Mouse (Mus musculus): ENCODE results near the gene Igf2bp1. TPM values are rescaled to one million over a fixed set of nuclear protein-coding genes. Genes with fewer than 3 reads are reported as not detected.

The Igf2bp1 gene
- polyA plus RNA-seq, 1 experiment from 2014 or later: 6.2 TPM

DNA sequence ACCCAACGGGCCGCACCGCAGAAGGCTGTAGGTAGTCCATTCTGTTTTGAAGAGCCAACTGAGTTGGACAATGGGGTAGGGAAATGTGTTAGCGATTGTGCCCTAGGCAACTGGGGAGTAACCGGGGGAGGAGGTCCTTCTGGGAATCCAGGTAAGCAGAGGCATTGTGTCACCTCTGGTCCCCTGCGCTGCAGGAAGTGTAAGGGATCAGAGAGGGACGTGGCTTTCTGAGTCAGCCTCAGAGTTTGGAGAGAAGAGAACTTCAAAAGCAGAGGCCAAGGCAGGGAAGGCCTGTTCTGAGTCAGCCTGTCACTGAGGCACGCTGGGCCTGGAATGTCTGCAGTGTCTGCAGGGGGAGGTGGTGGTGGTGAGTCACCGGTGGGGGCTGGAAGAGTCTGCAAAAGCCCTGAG is 12.2 kb upstream of the Igf2bp1 start:
- H3K9me3 ChIP-seq (replicated peaks; ENCODE audit: control insufficient read depth, low read length, poor library complexity, severe bottlenecking): no peaks in the 10 kb centered on the region
- no peaks in the 10 kb centered on the region for H3K4me1 ChIP-seq (ENCODE audit: control insufficient read depth, insufficient read depth, low read length)
- H3K9ac ChIP-seq (ENCODE audit: low read depth, low read length): no peak overlapping the region
- no peak overlapping the region for H3K27ac ChIP-seq (ENCODE audit: low read length)
- WGBS: 13% methylated on average over 9 of the region's 9 CpGs
- H3K4me3 ChIP-seq (ENCODE audit: low read depth, low read length): no peak overlapping the region
- H3K4me2 ChIP-seq (ENCODE audit: low read length): no peak overlapping the region
- no peak for ATAC-seq
- H3K36me3 ChIP-seq (ENCODE audit: control insufficient read depth, insufficient read depth, low read length): no peaks in the 10 kb centered on the region
- no peaks in the 10 kb centered on the region for H3K27me3 ChIP-seq (ENCODE audit: control insufficient read depth, insufficient read depth, low read depth, low read length)

DNA sequence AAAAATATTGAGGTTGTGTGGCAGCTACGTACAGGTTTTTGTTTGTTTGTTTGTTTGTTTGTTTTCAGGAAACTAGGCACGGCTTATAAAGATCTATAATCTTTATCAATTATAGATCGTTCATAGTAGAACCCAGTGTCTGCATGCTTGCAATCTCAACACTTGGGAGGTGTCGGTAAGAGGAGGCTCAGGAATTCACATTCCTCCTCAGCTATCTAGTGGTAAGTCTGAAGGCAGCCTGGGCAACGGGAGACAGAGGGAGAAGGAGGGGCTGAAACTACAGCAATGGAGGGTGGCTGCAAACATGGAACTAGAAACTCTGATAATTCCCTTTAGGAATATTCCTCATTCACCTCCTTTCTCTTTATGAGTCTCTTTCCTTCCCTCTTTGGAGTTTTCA is 9.7 kb upstream of the Igf2bp1 start:
- no peaks in the 10 kb centered on the region for H3K36me3 ChIP-seq (ENCODE audit: control insufficient read depth, insufficient read depth, low read length)
- H3K4me1 ChIP-seq (ENCODE audit: control insufficient read depth, insufficient read depth, low read length): no peaks in the 10 kb centered on the region
- no peaks in the 10 kb centered on the region for H3K9me3 ChIP-seq (replicated peaks; ENCODE audit: control insufficient read depth, low read length, poor library complexity, severe bottlenecking)
- H3K27ac ChIP-seq (ENCODE audit: low read length): no peak overlapping the region
- 43% methylated on average over 5 of the region's 5 CpGs for WGBS
- H3K27me3 ChIP-seq (ENCODE audit: control insufficient read depth, insufficient read depth, low read depth, low read length): no peaks in the 10 kb centered on the region
- H3K4me2 ChIP-seq (ENCODE audit: low read length): no peak overlapping the region
- H3K9ac ChIP-seq (ENCODE audit: low read depth, low read length): no peak overlapping the region
- ATAC-seq: no peak
- no peak overlapping the region for H3K4me3 ChIP-seq (ENCODE audit: low read depth, low read length)

GRCm38 (mm10) chr11:96011982-96012381 is 6.2 kb upstream of the Igf2bp1 start:
- no peaks in the 10 kb centered on the region for H3K36me3 ChIP-seq (ENCODE audit: control insufficient read depth, insufficient read depth, low read length)
- H3K27ac ChIP-seq (ENCODE audit: low read length): no peak overlapping the region
- no peak for ATAC-seq
- H3K4me1 ChIP-seq (ENCODE audit: control insufficient read depth, insufficient read depth, low read length): peaks cover 2% of the 10 kb centered on the region; the same call in 1 of the 2 replicates
- H3K27me3 ChIP-seq (ENCODE audit: control insufficient read depth, insufficient read depth, low read depth, low read length): no peaks in the 10 kb centered on the region
- no peak overlapping the region for H3K4me2 ChIP-seq (ENCODE audit: low read length)
- no peak overlapping the region for H3K9ac ChIP-seq (ENCODE audit: low read depth, low read length)
- H3K9me3 ChIP-seq (replicated peaks; ENCODE audit: control insufficient read depth, low read length, poor library complexity, severe bottlenecking): no peaks in the 10 kb centered on the region
- no peak overlapping the region for H3K4me3 ChIP-seq (ENCODE audit: low read depth, low read length)
- WGBS: 6% methylated on average over 4 of the region's 8 CpGs

DNA sequence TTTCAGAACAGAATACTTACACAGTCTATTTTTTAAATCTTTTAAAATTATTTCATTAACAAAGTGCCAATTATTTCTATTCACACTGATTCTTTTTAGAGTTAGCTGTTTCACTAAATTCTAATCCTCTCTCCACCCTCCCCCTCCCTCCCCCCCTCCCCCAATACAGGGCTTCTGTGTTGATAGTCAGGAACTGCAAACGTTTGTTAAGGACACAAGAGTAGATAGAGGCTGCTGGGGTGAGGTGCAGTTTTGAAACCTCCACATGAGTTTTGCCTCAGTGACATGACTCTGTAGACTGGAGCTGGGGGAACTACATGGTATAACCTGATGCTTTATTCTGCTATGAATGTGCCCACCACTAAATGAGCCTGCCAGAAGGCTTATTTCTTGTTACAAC is 3.1 kb upstream of the Igf2bp1 start:
- Histone ChIP-seq H3K27me3 (ENCODE audit: control insufficient read depth, insufficient read depth, low read depth, low read length) (no peaks in the 10 kb centered on the region), H3K27ac (ENCODE audit: low read length) (no peak overlapping the region), H3K9me3 (replicated peaks; ENCODE audit: control insufficient read depth, low read length, poor library complexity, severe bottlenecking) (no peaks in the 10 kb centered on the region), H3K4me2 (ENCODE audit: low read length) (no peak overlapping the region), H3K4me1 (ENCODE audit: control insufficient read depth, insufficient read depth, low read length) (peaks cover 14% of the 10 kb centered on the region), H3K4me3 (ENCODE audit: low read depth, low read length) (no peak overlapping the region), H3K9ac (ENCODE audit: low read depth, low read length) (no peak overlapping the region), H3K36me3 (ENCODE audit: control insufficient read depth, insufficient read depth, low read length) (no peaks in the 10 kb centered on the region)
- no peak for ATAC-seq
- WGBS: 7% methylated on average over 1 of the region's 1 CpGs

- Histone ChIP-seq H3K27me3 (ENCODE audit: control insufficient read depth, insufficient read depth, low read depth, low read length) (no peaks in the 10 kb centered on the region), H3K4me2 (ENCODE audit: low read length) (peak overlapping the region; percentile 87), H3K9me3 (replicated peaks; ENCODE audit: control insufficient read depth, low read length, poor library complexity, severe bottlenecking) (no peaks in the 10 kb centered on the region), H3K9ac (ENCODE audit: low read depth, low read length) (peak overlapping the region; percentile 75), H3K27ac (ENCODE audit: low read length) (peak overlapping the region; percentile 66), H3K36me3 (ENCODE audit: control insufficient read depth, insufficient read depth, low read length) (no peaks in the 10 kb centered on the region), H3K4me3 (ENCODE audit: low read depth, low read length) (peak overlapping the region; percentile 48), H3K4me1 (ENCODE audit: control insufficient read depth, insufficient read depth, low read length) (peaks cover 21% of the 10 kb centered on the region)
- WGBS: under 1% methylated on average over 33 of the region's 33 CpGs
- ATAC-seq: peak; percentile 2; the same call in 1 of the 2 replicates
Observed at GRCm38 (mm10) chr11:96007516-96008235, 1.9 kb upstream of the Igf2bp1 start.

GRCm38 (mm10) chr11:96006852-96007515 is 1.2 kb upstream of the Igf2bp1 start:
- H3K4me1 ChIP-seq (ENCODE audit: control insufficient read depth, insufficient read depth, low read length): peaks cover 21% of the 10 kb centered on the region
- H3K9ac ChIP-seq (ENCODE audit: low read depth, low read length): peak overlapping the region; percentile 75
- H3K36me3 ChIP-seq (ENCODE audit: control insufficient read depth, insufficient read depth, low read length): no peaks in the 10 kb centered on the region
- H3K4me2 ChIP-seq (ENCODE audit: low read length): peak overlapping the region; percentile 87
- H3K27ac ChIP-seq (ENCODE audit: low read length): peak overlapping the region; percentile 66
- WGBS: under 1% methylated on average over 54 of the region's 67 CpGs
- no peaks in the 10 kb centered on the region for H3K27me3 ChIP-seq (ENCODE audit: control insufficient read depth, insufficient read depth, low read depth, low read length)
- ATAC-seq: peak; percentile 75
- no peaks in the 10 kb centered on the region for H3K9me3 ChIP-seq (replicated peaks; ENCODE audit: control insufficient read depth, low read length, poor library complexity, severe bottlenecking)
- peak overlapping the region; percentile 48 for H3K4me3 ChIP-seq (ENCODE audit: low read depth, low read length)

- Histone ChIP-seq H3K4me3 (ENCODE audit: low read depth, low read length) (peak overlapping the region; percentile 48), H3K9me3 (replicated peaks; ENCODE audit: control insufficient read depth, low read length, poor library complexity, severe bottlenecking) (no peaks in the 10 kb centered on the region), H3K4me2 (ENCODE audit: low read length) (peak overlapping the region; percentile 87), H3K27me3 (ENCODE audit: control insufficient read depth, insufficient read depth, low read depth, low read length) (no peaks in the 10 kb centered on the region), H3K36me3 (ENCODE audit: control insufficient read depth, insufficient read depth, low read length) (no peaks in the 10 kb centered on the region), H3K4me1 (ENCODE audit: control insufficient read depth, insufficient read depth, low read length) (peaks cover 27% of the 10 kb centered on the region), H3K27ac (ENCODE audit: low read length) (peak overlapping the region; percentile 66), H3K9ac (ENCODE audit: low read depth, low read length) (peak overlapping the region; percentile 75)
- under 1% methylated on average over 33 of the region's 33 CpGs for WGBS
- ATAC-seq: peak; percentile 43; the same call in 1 of the 2 replicates
Observed at GRCm38 (mm10) chr11:96006367-96006851, 669 bp upstream of the Igf2bp1 start.

DNA sequence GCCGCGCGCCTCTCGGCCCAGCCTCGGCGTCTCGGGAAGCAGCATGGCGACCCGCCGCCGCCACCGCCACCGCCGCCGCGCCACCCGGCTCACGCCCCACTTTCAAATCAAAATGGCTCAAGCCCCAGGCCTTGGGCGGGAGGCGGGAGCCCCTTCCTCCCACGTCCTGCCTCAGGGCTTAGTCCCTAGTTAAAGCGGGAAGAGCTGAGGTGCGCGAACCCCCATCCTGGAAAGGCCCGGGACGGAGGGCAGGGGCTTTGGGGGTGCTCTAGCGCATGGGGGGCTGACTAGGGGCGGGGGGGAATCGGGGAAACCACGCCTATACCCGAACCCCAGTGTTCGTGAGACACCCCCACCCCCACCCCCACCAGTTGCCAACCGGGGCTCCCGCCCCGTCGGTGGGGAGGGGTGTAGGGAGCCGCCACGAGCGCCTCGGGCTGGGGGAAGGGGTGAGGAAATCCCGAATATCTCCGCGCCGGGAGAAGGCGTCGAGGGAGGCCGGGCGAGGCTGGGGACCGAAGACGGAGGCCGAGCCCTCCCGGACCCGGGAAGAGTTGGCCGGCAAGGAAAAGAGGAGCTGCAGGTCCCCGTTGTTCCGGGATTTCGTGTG is 842 bp downstream of the Igf2bp1 start:
- H3K9me3 ChIP-seq (replicated peaks; ENCODE audit: control insufficient read depth, low read length, poor library complexity, severe bottlenecking): no peaks in the 10 kb centered on the region
- no peaks in the 10 kb centered on the region for H3K36me3 ChIP-seq (ENCODE audit: control insufficient read depth, insufficient read depth, low read length)
- WGBS: under 1% methylated on average over 50 of the region's 57 CpGs
- peak overlapping the region; percentile 48 for H3K4me3 ChIP-seq (ENCODE audit: low read depth, low read length)
- peak overlapping the region; percentile 74 for H3K9ac ChIP-seq (ENCODE audit: low read depth, low read length)
- H3K4me1 ChIP-seq (ENCODE audit: control insufficient read depth, insufficient read depth, low read length): peaks cover 27% of the 10 kb centered on the region
- H3K27me3 ChIP-seq (ENCODE audit: control insufficient read depth, insufficient read depth, low read depth, low read length): no peaks in the 10 kb centered on the region
- peak overlapping the region; percentile 79 for H3K27ac ChIP-seq (ENCODE audit: low read length)
- peak; percentile 39 for ATAC-seq
- peak overlapping the region; percentile 87 for H3K4me2 ChIP-seq (ENCODE audit: low read length)

Data from midbrain, embryonic 16.5 days (tissue).